Mouse (Mus musculus): Measurements from ENCODE around the gene Ccdc174.

Ccdc174 gene

DNA sequence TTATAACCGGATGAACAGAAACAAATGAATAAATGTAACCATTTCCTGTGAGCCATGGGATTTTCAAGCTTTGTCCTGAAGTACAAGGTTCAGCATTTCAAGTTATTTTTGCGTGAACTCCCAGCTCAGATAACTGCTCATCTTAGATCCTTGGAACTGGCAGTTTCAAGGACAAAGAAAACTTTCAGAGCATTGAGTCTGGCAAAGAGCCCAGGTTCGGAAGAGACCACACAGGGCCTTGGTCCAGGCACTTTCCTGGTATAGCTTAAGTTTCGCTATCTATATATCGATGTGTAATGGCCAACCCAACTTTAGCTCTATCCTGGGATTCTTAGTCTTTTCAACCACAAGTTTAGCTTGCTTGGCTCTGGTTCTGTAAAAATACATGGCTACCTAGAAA, 53.4 kb downstream of the Ccdc174 start:
- no peak for DNase-seq

DNA sequence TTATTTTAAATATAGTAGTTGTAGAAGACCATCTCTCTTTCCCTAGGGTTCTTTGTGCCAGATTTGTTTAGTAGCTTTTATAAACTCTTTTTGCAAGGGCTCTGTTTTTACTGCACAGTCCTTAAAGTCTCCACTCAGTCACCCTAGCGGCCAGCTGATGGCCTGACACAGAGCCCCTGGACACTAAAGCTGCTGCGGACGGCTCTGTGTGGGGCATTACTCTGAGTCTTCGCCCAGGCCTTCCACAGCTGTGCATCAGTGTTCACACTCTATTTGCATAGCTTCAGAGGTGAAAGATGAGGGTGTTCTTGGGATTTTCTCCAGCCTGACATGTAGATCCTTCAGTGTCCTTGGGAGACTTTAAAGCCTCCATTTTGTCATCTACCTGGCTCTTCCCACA, 60.6 kb downstream of the Ccdc174 start:
- DNase-seq: peak; percentile 27

GRCm38 (mm10) chr6:91948426-91948825, 70.6 kb downstream of the Ccdc174 start:
- DNase-seq: no peak

All from embryo, embryonic 11 days (tissue).